8 mouse cellular contexts compared by ENCODE assay signal in genomic region chr17:13683027-13683410, GRCm38 (mm10).
A peak's percentile ranks its signal among the peaks of the same experiment; 100 is the strongest.
DNase-seq lines count a peak whose midpoint lies in the region; ATAC-seq and TF ChIP-seq lines count a peak whose summit lies in the region.

No protein-coding gene starts in this region.

- WGBS in cerebellum, adult 2 months = 68% methylated on average over 4 of the region's 4 CpGs
- 14% methylated on average over 4 of the region's 4 CpGs for WGBS in liver, embryonic 13.5 days (ENCODE audit: insufficient replicate concordance)

- peaks cover 17% of the 10 kb centered on the region for H3K4me1 ChIP-seq in cerebellum, adult 2 months (ENCODE audit: control insufficient read depth, insufficient read depth, low read length)
- peaks cover 28% of the 10 kb centered on the region for H3K4me1 ChIP-seq in liver, embryonic 13.5 days (replicated peaks)

- no peak for DNase-seq in cerebellum, adult 2 months
- no peak for DNase-seq in cerebellum, postnatal 14 days
- DNase-seq in thymus, postnatal 25 days = peak; percentile 21
- DNase-seq in thymus, postnatal 0 days (ENCODE audit: low spot score) = no peak
- no peak for DNase-seq in liver, embryonic 13.5 days
- DNase-seq in thymus, postnatal 4 days = peak; percentile 27
- DNase-seq in retina, embryonic 14.5 days (ENCODE audit: low spot score) = no peak

- no peaks in the 10 kb centered on the region for H3K9me3 ChIP-seq in liver, embryonic 13.5 days (replicated peaks)

- H3K27me3 ChIP-seq in cerebellum, adult 2 months (ENCODE audit: control insufficient read depth, insufficient read depth, low read length) = no peaks in the 10 kb centered on the region
- no peaks in the 10 kb centered on the region for H3K27me3 ChIP-seq in liver, embryonic 13.5 days

- no peak overlapping the region for H3K4me3 ChIP-seq in cerebellum, adult 2 months (replicated peaks; ENCODE audit: insufficient read depth, low read depth, low read length)
- H3K4me3 ChIP-seq in liver, embryonic 13.5 days (replicated peaks) = peak overlapping the region; percentile 23

- H3K9ac ChIP-seq in liver, embryonic 13.5 days = peak overlapping the region; percentile 51

- H3K4me2 ChIP-seq in liver, embryonic 13.5 days = peak overlapping the region; percentile 46

- H3K27ac ChIP-seq in cerebellum, adult 2 months (ENCODE audit: insufficient read depth, low read length) = peak overlapping the region; percentile 1; the same call in 1 of the 2 replicates
- H3K27ac ChIP-seq in liver, embryonic 13.5 days = peak overlapping the region; percentile 72

- no peaks in the 10 kb centered on the region for H3K36me3 ChIP-seq in liver, embryonic 13.5 days

- ATAC-seq in liver, embryonic 13.5 days (ENCODE audit: low read depth) = 0 out of 2 replicates have a peak, but pooled peaks have one; percentile 6
- no peak for ATAC-seq in erythroblast, adult 5-6 weeks (replicated peaks; ENCODE audit: low FRiP score, poor library complexity, severe bottlenecking)

- TF ChIP-seq CTCF in cerebellum, adult 2 months (IDR thresholded peaks at IDR 0.05; ENCODE audit: borderline replicate concordance, insufficient read depth, low read depth, low read length) = no peak

- TF ChIP-seq POLR2A in cerebellum, adult 2 months (IDR thresholded peaks at IDR 0.05; ENCODE audit: borderline replicate concordance, insufficient read depth, low read length) = no peak

Comparison
In these comparisons a context has a peak if more than half of its experiments do, and no peak if none do; other contexts are left out.
1. DNase-seq: peak in thymus, postnatal 25 days (single experiment) and thymus, postnatal 4 days (single experiment); none in cerebellum, adult 2 months (0 of 2), cerebellum, postnatal 14 days (0 of 2), thymus, postnatal 0 days (single experiment), liver, embryonic 13.5 days (single experiment) and retina, embryonic 14.5 days (single experiment).